Mouse (Mus musculus) layer of hippocampus, postnatal 10 days (tissue): ENCODE results near the gene Tdrd1. TPM values are rescaled to one million over a fixed set of nuclear protein-coding genes. Genes with fewer than 3 reads are reported as not detected.

Experiments used
- DNase-seq, 2 experiments: peaks; one replicate each; pipeline ENCODE4 v3.0.0; 2021; ENCODE audit warnings: low spot score in 2 of 2
- total RNA-seq, 2 experiments: library from RNA; stranded (reverse); gene quantifications; 2 replicates each; pipeline ENCODE4 v1.2.3; 2021

The Tdrd1 gene
- total RNA-seq, 2 experiments from 2014 or later: 0.46 to 0.91 TPM

DNA sequence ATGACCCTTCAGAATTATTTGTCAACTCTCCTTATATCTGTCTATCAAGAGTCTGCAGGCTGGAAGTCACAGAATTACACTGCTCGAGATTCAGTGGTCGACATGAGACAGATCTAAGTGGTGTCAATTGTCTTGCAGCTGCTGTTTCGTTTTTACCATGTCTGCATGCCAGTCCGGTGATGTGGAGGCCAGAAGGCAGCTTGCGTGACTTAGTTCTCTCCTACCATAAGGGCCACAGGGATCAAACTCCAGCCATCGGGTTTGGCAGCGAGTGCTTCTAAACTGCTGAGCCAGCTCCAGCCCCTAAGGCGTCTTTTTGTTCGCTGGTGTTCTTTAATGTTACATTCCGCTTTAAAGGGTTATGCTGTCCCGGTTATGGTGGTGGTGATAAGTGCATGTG, 2.3 kb downstream of the Tdrd1 start:
- DNase-seq: no peak

DNA sequence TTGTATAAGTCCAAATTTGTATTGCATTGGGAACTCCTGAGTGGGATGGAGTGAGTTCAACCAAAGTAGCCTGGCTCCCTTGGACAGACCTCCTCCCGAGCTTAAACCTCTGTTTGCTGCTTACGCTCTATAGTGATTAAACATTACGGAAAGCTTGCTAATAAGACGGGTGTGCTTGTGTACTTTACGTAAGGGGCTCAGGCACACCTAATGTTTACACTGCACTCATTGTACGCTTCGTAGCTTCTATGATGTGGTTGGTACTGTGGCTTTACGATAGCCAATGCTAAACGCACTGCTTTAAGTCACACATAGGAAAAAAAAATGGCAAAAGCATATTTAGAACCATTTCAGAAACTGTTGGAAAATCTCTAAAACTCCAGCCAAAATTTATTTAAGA, 3.3 kb downstream of the Tdrd1 start:
- no peak for DNase-seq

DNA sequence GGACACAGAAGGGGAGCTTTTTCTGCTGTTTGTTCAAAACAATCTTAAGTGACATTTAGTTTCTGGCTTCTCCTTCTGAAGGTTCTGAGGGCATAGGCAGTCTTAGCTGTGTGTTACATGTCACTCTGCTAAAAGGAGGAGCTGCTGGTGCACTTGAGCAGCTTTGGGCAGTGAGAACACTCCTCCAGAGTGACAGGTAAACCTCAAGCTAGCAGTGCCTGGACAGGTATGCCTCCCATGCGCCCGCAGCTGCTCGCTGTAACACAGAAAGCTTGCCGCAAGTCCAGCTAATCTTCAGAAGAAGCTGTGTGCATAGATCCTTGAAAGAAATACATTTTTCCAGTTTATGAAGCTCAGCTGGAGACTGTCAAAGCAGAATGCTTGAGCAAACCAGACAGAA, 4.2 kb downstream of the Tdrd1 start:
- DNase-seq: no peak

DNA sequence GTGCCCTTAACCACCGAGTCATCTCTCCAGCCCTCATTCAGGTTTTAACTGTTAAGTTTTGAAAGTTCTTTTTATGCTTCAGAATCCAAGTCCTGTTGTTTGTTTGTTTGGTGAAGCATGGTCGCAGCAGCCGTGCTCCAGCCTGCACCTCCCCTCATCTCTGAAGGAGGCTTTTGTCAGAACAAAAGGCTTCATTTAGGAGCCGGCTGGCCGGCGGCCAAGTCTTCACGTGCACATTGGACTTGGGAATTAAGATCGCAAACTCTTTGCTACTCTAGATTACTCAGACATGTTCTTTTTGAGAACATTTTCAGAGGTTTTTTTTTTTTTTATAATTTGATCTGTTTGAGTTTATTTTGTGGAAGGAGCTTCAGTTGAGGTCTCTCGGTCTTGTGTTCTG, 9.3 kb downstream of the Tdrd1 start:
- DNase-seq: no peak

DNA sequence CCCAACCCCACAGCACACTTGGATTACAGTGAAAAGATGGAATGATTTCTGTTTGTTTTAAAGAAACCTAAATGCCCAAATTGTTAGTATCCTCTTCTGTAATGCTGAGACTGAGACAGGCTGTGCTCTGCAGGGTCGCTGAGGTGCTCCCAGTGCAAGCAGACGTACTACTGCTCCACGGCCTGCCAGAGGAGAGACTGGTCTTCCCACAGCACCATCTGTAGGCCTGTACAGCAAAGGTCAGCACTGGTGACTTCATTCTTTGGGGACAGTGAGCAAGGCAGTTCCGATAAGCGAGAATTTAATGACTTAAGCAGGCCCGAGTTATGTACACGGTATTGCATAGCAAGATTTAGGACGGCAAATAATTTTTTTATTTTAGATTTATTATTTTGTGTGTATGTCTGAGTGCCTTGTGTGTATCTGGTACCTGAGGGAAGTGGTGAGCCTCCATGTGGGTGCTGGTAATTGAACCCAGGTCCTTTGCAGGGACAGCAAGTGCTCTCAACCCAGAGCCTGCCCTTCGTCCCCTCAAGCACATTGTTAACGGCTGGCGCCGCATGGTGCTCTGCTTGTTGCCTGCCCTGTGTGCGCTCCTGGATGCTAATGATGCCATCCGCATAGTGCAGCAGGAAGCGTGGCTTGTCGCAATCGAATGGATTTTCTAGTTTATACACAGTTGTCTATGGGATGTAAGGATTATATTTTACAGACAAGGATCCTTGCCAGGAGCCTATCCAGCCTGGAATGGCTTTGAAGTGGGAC, 13.1 kb downstream of the Tdrd1 start:
- DNase-seq: no peak

DNA sequence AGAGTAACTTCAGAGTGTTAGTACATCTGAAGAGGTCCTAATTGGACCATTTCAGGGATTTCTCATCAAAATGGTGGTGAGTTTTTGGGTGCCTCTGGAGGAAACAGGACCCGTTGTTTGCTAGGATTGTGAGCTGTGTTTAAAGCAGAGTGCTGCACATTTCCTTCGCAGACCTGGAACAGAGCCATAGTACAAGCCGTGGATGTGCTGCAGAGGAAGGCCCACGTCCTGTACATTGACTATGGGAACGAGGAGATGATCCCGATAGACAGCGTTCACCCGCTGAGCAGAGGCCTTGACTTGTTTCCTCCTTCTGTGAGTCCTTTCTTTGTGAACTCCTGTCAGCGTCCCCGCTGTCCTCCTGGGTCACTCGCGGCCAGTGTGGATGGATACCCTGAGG, 17.0 kb downstream of the Tdrd1 start:
- DNase-seq: no peak

DNA sequence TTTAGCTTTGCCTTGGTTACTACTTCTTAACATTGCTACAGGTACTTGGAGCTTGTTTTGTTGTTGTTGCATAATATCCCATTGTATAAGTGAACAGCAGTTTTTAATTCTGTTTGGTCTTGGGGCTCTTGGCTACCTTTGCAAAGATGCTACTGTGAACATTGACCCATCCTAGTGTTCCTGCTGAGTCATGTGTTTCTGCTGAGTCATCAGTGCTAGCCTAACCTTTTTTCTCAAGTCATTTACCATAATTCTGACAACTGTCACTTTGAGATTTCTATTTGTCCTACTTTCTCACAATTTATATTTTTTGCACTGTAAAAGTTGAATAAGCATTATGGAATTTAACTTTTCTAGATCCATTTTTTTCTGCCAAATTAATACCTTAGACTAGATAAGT, 26.6 kb downstream of the Tdrd1 start:
- DNase-seq: no peak

DNA sequence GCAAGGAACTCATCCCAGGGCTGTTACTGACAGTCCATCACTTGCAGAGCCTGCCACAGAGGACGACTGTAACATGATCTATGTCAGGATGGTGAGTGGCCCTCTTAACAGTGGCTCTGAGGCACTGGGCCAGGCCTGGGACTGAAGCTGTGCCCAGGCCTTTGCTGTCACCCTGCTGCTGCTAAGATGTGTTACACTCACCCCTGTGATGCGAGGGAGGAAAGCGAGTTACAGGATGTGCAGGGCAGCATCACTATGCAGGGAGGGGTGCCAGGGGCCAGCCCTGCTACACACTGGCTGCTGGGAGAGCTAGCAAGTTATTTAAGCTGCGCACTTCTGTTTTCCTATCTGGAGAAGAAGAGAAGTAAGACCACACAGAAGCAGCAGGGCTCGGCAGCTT, 30.4 kb downstream of the Tdrd1 start:
- no peak for DNase-seq

DNA sequence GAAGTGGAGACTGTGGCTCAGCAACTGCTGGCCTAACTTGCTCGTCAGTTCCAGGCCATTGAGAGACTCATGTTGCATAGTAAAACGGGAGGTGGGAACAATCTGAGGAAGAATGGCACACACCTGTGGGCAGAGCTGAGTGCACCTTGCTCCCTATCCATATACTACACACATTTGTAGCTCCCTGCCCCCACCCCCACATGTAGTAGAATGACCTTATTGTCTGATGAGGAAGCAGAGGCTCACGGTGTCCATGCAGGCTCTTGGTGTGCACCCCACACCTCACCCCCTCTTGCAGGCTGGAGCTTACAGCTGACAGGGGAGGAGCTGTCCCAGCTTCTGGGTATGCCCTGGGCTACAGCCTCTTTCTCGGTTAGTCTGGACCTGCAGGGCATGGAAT, 41.7 kb downstream of the Tdrd1 start:
- no peak for DNase-seq

DNA sequence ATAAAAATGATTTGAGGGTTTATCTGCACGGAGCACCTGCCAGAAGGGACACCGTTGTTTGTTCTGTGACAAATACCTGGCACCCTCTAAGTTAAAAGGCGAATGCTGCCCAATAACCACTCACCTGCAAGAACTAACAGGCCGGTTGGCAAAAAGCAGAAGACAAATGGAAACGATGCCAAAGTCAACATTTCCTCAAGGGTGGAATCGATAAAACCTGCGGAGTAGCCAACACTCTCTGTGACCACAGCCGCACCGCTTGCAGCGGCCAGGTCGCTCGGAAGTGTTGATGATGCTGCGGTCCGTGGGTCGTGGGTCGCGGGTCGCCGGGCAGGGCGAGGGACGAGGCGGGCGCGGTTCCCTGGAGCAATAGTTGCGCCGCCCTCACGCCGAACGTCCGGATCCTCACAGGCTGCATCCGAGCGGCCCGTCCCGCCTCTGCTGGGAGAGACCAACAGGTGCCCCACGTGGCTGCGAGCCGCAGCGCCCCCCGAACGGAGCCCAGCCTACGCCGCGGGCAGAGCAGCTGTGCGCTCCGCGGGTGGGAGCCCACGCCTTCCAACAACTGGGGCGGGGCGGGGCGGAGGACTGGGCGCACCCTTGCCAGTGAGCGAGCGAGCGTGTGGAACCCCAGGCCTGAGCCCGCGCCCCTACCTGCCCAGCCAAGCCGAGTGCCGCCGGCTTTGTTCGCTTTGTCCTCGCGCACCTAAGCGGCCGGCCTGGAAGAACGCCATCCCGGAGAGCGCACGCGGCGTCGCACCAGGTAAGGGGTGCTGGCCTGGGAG, 48.0 kb downstream of the Tdrd1 start, which contains the start of gene Vwa2:
Gene Vwa2 (plus strand): TSS at position 434 of the 785 bp plus-strand sequence.
- no peak for DNase-seq

DNA sequence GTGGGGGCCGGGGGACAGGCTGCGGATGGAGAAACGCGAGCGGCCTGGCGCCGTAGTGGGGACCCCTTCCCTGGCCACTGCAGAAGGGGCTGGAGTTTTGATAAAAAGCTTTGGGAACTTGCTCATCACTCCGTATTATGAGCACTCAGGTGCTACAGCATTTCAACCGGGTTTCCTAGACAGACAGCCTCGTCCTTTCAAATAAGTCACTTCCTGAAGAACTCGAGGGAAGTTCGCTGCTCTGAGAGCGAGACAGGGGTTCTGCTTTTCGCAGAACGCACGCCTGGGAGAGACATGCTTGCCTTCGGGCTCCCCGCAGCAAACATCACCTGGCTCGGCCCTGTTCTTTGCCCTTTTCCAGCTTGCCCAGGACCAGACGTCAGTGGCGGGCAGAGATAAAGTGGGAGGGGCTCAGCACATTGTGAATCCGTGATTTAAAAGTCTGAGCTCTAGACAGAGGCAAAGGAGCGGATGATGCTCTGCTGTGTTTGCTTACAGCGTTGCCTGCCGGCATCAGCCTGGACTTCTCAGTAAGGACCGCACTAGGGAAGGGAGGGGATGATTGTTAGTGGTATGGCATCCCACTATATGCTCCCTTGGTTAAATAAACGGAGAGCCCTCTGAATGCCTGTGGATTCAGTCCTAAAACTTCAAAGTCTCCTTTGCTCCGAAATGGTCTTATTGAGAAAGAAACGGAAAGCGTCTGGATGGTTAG, 48.7 kb downstream of the Tdrd1 start:
- no peak for DNase-seq

DNA sequence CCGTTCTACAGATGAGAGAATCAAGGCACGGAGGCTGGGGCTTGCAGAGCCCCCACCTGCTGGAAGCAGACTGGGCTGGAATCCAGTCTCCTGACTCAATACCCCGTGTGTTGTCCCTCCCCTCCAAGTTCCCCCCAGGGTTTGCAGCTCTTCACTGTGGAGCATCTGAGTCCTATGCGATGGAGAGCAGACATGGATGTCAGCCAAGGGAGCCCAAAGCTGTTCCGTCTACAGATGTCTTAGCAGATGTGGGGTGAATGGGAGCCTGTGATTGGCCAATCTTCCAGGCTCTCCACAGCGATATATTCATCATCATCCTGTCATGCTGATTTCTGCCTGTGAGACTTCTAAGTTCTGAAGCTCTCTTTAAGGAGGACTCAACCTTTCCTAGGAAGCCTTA, 51.4 kb downstream of the Tdrd1 start:
- DNase-seq: no peak

DNA sequence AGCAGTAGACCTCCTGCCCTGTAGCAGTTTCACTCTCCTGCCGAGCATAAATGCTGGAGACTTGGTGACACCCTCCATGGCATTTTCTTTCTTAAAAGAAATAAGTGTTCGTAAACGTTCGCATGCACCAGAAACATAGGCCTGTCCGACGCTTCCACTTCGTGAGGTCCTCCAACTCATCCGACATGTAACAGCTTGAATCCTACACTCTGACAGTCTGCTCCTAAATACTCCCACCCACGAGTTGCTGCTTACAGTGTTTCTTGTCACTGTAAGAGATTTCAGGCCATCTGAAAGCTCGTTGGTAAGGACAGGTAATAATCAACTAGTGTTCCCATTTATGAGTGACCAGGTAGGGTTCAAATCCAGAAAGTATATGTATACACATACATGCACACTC, 61.9 kb downstream of the Tdrd1 start:
- DNase-seq: no peak

DNA sequence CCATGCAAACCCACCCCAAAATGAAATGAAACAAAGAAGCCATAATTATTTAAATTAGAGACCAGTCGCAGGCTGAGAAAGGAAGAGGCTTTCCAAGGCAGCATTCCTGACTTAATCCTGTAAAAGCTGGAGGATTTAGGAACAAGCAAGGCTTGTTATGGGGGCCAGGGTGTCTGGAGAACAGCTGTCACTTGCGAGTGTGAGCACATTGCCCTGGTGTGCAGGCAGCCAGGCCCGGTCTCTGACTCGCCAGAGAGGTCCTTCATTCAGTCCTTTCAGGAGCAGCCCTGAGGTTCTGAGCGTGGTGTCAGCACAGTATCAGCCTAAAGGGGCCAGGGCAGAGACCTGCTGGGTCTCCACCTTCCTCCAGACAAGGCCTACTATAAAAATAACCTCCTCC, 62.6 kb downstream of the Tdrd1 start:
- DNase-seq: no peak

DNA sequence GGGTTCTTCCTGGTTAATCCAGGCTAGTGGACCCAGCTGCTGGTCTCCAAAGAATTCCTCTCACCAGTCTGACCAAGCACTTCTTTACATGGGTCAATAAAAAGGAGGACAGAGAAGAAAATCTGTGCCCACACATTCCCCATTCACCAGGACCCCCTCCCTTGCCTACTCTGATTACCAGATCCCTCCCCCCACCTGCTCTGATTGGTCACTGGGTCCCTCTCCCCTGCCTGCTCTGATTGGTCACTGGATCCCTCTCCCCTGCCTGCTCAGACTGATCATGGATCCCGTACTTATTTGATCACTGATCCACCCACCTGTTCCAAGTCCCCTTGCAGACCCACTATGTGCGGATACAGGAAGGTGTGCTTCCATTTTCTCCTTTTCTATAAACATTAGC, 65.4 kb downstream of the Tdrd1 start:
- no peak for DNase-seq

DNA sequence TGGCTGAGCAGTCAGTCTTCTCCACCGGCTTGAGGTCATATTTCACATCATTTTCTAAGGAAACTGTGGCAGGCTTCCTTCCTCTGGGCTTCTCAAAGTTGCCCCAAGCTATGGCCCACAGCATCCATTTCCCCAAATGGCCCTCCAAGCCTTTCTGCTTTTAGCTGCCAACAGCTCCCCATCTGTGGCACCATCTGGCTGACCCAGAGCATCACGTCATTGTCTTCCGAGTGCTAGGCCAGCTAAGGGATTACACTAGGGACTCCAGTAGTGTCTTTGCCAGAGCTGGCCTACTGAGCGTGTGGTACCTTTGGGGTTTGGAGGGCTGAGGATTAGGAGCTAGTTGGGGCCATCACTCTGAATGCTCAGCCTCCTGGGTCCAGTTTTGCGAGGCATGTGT, 66.6 kb downstream of the Tdrd1 start:
- no peak for DNase-seq

DNA sequence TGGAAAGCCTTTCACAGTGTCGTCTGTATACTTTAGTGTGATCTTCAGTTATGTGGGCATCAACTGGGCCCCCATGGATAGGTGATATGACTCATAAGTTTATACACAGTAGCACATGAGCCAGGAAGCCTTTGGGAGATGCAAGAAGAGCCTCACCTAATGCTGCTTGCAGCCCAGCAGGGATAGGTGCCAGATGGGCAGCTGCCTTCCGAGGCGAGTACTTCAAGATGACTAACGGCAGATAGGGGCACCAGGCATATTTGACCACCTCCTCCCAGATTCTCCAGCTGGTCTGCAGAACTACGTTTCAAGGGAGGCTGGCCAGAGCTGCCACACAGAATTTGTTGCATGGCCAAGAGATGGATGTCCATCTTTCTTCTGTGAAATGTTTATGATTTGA, 67.3 kb downstream of the Tdrd1 start:
- DNase-seq: no peak

DNA sequence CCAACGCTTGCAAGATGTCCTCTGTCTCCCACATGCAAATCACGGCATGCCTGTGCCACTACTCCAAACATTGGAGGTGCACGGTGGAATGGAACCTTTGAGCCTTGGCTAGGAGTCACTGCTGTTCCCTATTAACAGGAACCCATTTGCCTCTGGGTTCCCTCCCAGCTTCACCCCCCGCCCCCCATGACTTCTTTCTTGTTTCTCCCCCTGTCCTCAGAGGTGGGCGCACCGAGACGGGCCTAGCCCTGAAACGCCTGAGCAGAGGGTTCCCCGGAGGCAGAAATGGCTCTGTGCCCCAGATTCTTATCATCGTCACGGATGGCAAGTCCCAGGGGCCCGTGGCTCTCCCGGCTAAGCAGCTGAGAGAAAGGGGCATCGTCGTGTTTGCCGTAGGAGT, 71.6 kb downstream of the Tdrd1 start:
- DNase-seq: no peak

DNA sequence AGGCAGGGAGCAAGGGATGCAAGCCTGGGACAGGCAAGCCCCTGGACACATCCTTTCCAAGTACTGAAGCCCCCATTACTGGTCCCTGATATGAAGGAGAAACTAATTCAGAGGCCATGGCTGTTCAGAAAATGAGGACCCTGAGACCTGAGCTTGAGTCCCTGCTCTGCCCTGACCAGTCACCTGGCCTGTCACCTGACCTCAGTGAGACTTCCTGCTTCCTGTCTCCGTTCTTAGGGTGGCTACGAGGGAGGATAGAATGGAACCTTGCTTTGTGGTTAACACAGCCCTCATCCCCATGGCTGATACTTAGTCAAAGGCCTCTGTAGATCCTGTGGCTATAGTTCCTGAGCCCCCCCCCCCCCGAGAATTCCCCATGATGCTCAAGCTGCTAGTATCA, 78.1 kb downstream of the Tdrd1 start:
- DNase-seq: no peak

DNA sequence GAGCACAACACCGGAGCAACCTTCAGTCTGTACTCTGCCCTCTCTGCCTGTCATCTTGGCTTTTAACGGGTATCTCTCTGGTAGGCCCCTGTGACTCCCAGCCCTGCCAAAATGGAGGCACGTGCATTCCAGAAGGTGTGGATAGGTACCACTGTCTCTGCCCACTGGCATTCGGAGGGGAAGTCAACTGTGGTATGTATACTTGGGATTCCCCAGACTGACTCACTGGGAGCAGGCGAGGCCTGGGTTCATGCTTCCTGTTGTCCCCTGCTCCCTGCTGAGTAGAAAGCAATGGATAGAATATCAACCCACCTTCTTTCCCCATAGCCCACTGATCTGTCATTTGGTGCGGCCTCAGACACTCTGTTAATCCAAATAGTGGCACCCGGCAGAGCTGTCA, 79.4 kb downstream of the Tdrd1 start:
- DNase-seq: no peak

DNA sequence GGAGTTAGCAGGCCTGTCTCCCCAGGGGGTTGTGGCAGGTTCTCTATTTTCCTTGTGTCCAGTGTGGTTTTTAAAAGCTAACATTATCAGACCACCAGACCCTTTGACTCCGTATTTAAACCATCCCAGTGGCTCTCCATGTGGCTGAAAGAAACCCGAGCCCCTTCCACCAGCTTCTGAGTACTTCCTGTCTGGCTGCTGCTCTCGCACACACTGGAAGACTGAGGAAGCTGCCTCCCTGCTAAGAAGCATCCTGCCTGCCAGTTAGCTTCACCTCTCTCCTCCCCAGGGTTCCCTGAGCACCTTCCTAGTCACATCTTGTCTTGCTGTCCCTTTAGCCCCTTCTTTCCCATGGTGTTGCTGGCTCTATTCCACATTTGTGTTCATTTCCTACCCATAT, 81.8 kb downstream of the Tdrd1 start:
- DNase-seq: no peak
